Mouse (Mus musculus) kidney, embryonic 16.5 days (tissue): ENCODE measurements around the gene Neo1. TPM values are rescaled to one million over a fixed set of nuclear protein-coding genes. Genes with fewer than 3 reads are reported as not detected.

Experiments
- ATAC-seq: fragments of 200-750 bp; cut with Nextera tagmentation; 2 replicates; pipeline ENCODE4 v1.8.0; 2017; ENCODE audit warnings: moderate TSS enrichment; ENCODE audit not compliant: low FRiP score, low TSS enrichment
- H3K27ac ChIP-seq: fragments of 300-500 bp; sonication (generic); 2 replicates; pipeline ENCODE4 v1.5.1; 2014; ENCODE audit warnings: low read length
- H3K27me3 ChIP-seq: fragments of 300-500 bp; sonication (generic); 2 replicates; pipeline ENCODE4 v1.6.1; 2014; ENCODE audit warnings: low read length, control low read depth, mixed read lengths; ENCODE audit not compliant: insufficient read depth
- H3K36me3 ChIP-seq: fragments of 300-500 bp; sonication (generic); 2 replicates; pipeline ENCODE4 v1.6.1; 2014; ENCODE audit warnings: low read length, control low read depth, mixed read lengths; ENCODE audit not compliant: insufficient read depth
- H3K4me1 ChIP-seq: fragments of 300-500 bp; sonication (generic); 2 replicates; pipeline ENCODE4 v1.6.1; 2014; ENCODE audit warnings: low read length, control low read depth, mixed read lengths; ENCODE audit not compliant: insufficient read depth
- H3K4me2 ChIP-seq: fragments of 300-500 bp; sonication (generic); replicated peaks from 2 replicates; pipeline ENCODE4 v1.6.1; 2014; ENCODE audit warnings: low read depth, low read length
- H3K4me3 ChIP-seq: fragments of 300-500 bp; sonication (generic); 2 replicates; pipeline ENCODE4 v1.5.1; 2014; ENCODE audit warnings: mild to moderate bottlenecking, low read length
- H3K9ac ChIP-seq: fragments of 300-500 bp; sonication (generic); replicated peaks from 2 replicates; pipeline ENCODE4 v1.6.1; 2014; ENCODE audit warnings: low read length
- H3K9me3 ChIP-seq: fragments of 300-500 bp; sonication (generic); 2 replicates; pipeline ENCODE4 v1.6.1; 2016; ENCODE audit warnings: low read length, control low read depth
- WGBS: fragments of 180-500 bp; shearing (Covaris S2); extraction: QIAGEN DNeasy Blood & Tissue Kit; methylation state at CpG from one replicate; pipeline ENCODE4 v1.1.7; 2014; 5-methylcytosine and 5-hydroxymethylcytosine counted together
- polyA plus RNA-seq: library from polyadenylated mRNA; unstranded; fragments of >200 nt; fragmentation: Nextera tagmentation; extraction: Ambion mirVana; gene quantifications from 2 replicates; pipeline ENCODE4 v1.2.1, GENCODE M21; 2015

Gene Neo1
- polyA plus RNA-seq, 1 experiment from 2014 or later: 33.2 TPM

GRCm38 (mm10) chr9:58841655-58842054 is 194.6 kb downstream of the Neo1 start:
- Histone ChIP-seq H3K4me2 (no peak overlapping the region), H3K36me3 (no peaks in the 10 kb centered on the region), H3K27me3 (no peaks in the 10 kb centered on the region), H3K4me1 (no peaks in the 10 kb centered on the region), H3K9ac (no peak overlapping the region), H3K9me3 (no peaks in the 10 kb centered on the region), H3K27ac (no peak overlapping the region), H3K4me3 (no peak overlapping the region)
- ATAC-seq: peak; percentile 61; the same call in 1 of the 2 replicates
- WGBS: 20% methylated on average over 6 of the region's 6 CpGs

GRCm38 (mm10) chr9:58838504-58838903 is 197.7 kb downstream of the Neo1 start:
- WGBS: 76% methylated on average over 5 of the region's 5 CpGs
- ATAC-seq: no peak
- H3K27ac ChIP-seq: no peak overlapping the region
- H3K9me3 ChIP-seq: no peaks in the 10 kb centered on the region
- no peaks in the 10 kb centered on the region for H3K27me3 ChIP-seq
- H3K4me2 ChIP-seq: no peak overlapping the region
- no peak overlapping the region for H3K4me3 ChIP-seq
- H3K9ac ChIP-seq: no peak overlapping the region
- H3K4me1 ChIP-seq: no peaks in the 10 kb centered on the region
- no peaks in the 10 kb centered on the region for H3K36me3 ChIP-seq

- Histone ChIP-seq H3K27ac (no peak overlapping the region), H3K4me2 (no peak overlapping the region), H3K4me3 (no peak overlapping the region), H3K9me3 (no peaks in the 10 kb centered on the region), H3K9ac (no peak overlapping the region), H3K4me1 (0 out of 2 replicates have a peak, but pooled peaks cover 8% of the 10 kb centered on the region), H3K36me3 (no peaks in the 10 kb centered on the region), H3K27me3 (no peaks in the 10 kb centered on the region)
- 63% methylated on average over 5 of the region's 5 CpGs for WGBS
- ATAC-seq: no peak
These were observed 199.1 kb downstream of the Neo1 start for GRCm38 (mm10) chr9:58837174-58837573.

- peak; percentile 71; the same call in 1 of the 2 replicates for ATAC-seq
- Histone ChIP-seq H3K9ac (no peak overlapping the region), H3K27ac (no peak overlapping the region), H3K4me1 (0 out of 2 replicates have a peak, but pooled peaks cover 11% of the 10 kb centered on the region), H3K36me3 (no peaks in the 10 kb centered on the region), H3K4me2 (no peak overlapping the region), H3K9me3 (no peaks in the 10 kb centered on the region), H3K4me3 (no peak overlapping the region), H3K27me3 (no peaks in the 10 kb centered on the region)
- WGBS: 44% methylated on average over 3 of the region's 3 CpGs
These were observed 203.3 kb downstream of the Neo1 start for GRCm38 (mm10) chr9:58832939-58833338.

- Histone ChIP-seq H3K4me2 (no peak overlapping the region), H3K4me3 (no peak overlapping the region), H3K9ac (no peak overlapping the region), H3K27me3 (peaks cover 20% of the 10 kb centered on the region), H3K36me3 (no peaks in the 10 kb centered on the region), H3K27ac (no peak overlapping the region), H3K9me3 (no peaks in the 10 kb centered on the region), H3K4me1 (0 out of 2 replicates have a peak, but pooled peaks cover 11% of the 10 kb centered on the region)
- 67% methylated on average over 4 of the region's 4 CpGs for WGBS
- no peak for ATAC-seq
These were observed 206.6 kb downstream of the Neo1 start for GRCm38 (mm10) chr9:58829627-58830026.

Other genes with a start within 250 kb of the Neo1 start
- 0.34 and 0.39 TPM in 2 replicates for gene Hcn4, start 213.0 kb downstream of the Neo1 start, polyA plus RNA-seq